Mouse (Mus musculus) testis, postnatal 14 days (tissue): ENCODE results near the gene Krtap1-3.
A peak's percentile ranks its signal among the peaks of the same experiment; 100 is the strongest.
"Not testable (repeated sequence)": the region's sequence is repeated elsewhere in the genome, so short reads cannot be mapped to it uniquely, and the experiment has no call there.

Source experiments
- DNase-seq: peaks from one replicate; pipeline ENCODE4 v3.0.0; 2021; ENCODE audit warnings: low spot score

Gene Krtap1-3

GRCm38 (mm10) chr11:99590981-99591380, at the start of gene Krtap1-3:
Gene Krtap1-3 (minus strand): TSS chr11:99591339.
- no peak for DNase-seq

DNA sequence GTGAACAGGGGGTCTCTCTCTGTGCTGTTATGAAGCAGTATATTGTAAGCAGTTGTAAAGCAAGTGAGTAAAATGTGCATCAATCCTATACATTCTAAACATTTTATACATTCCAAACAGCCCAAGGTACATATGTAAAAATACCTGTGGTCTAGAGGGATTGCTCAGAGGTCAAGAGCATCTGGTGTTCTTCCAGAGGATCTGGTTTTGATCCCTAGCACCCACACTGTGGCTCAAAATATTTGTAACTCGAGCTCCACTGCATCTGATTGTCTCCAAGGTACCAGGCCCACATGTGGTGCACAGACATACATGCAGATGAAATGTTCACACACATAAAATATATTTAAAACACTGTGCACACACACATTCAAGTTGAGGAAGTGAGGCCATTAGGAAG, 49.8 kb upstream of the Krtap1-3 start:
- no peak for DNase-seq

- no peak for DNase-seq
Measured at GRCm38 (mm10) chr11:99637086-99637485, 45.9 kb upstream of the Krtap1-3 start.

DNA sequence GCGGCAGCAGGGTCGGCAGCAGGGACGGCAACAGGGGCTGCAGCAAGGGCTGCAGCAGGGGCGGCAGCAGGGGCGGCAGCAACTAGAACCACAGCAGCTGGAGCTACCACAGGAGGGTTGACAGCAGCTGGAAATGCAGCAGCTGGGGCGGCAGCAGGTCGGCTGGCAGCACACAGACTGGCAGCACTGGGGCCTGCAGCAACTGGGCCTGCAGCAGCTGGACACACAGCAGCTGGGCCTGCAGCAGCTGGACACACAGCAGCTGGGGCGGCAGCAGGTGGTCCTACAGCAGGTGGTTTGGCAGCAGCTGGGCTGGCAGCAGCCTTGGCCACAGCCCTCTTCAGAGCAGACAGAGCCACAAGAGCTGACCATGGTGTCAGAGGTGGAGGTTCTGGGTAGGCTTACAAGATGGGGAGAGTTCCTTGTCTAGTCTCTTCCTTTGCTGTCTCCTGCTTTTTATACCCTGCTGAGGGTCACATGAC, 43.6 kb upstream of the Krtap1-3 start, which contains the start of gene Krtap4-2:
TSS of gene Krtap4-2 (minus strand) at position 432 of the 482 bp plus-strand sequence.
- no peak for DNase-seq

DNA sequence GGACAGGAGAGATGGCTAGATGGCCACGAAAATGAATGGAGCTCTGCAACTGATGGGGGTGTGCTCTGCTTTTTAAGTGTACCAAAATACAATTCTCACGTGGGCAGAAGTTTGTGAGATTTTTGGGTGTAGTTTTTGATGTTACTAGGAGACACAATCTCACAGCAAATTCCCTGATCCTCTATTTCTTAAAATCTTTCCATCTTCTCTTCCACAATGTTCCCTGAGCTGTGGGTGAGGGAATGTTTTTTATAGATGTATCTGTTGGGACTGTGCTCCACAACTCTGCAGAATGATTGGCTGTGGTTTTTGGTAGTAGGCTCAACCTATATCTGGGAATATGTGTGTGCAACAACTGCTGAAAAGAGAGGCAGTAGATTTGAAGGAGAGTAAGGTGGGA, 42.2 kb upstream of the Krtap1-3 start:
- no peak for DNase-seq

- DNase-seq: no peak
Measured at GRCm38 (mm10) chr11:99630890-99631289, 39.8 kb upstream of the Krtap1-3 start.

GRCm38 (mm10) chr11:99628138-99628537, 37.0 kb upstream of the Krtap1-3 start, which contains the start of gene Krtap4-1:
Gene Krtap4-1 (minus strand): TSS chr11:99628238.
- no peak for DNase-seq

- DNase-seq: no peak
Measured at GRCm38 (mm10) chr11:99620335-99620734, 29.2 kb upstream of the Krtap1-3 start, which contains the start of gene Gm11562. Gene Gm11562 (minus strand): TSS chr11:99620435.

DNA sequence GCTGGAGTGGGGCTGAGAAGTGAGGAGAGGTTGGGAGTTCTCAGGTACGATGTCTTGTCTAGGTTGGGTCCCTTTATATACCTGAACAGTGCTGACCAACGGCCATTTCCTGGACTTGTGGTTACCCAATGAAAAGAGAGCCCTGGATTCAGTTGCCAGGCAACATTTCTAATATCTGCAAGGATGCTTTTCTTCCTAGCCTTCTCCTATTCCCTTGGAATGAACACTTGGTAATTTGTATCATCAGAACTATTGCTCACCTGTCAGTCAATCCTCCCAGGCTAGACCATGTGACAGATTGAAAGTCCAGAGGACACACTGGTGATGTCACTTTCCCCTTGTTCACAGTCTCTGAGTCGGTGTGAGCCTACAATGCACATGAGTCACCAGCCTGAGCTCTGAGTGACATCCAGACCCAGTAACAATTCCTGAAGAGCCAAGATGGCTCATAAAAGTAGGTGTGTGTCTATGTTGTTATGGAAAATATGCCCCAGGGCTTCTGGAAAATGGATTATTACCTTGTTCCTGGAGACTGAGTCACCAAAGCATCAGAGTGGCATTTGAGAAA, 23.7 kb upstream of the Krtap1-3 start, which contains the start of gene Krtap2-4:
TSS of gene Krtap2-4 (minus strand) at position 51 of the 568 bp plus-strand sequence.
- DNase-seq: no peak

DNA sequence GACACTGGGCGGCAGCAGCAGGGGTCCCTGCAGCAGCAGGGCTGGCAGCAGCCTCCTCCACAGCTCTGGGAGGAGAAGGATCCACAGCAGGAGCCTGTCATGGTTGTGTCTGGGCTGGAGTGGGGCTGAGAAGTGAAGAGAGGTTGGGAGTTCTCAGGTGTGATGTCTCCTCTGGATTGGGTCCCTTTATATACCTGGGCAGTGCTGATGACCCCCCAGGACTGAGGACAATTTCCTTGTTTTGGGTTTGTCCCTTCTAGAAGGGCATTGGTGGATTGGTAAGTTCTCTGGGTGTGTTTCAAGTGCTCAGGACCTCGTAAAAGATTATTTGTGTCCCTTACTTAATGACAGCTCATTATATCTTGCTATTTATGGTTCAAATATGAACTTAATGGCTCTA, 18.9 kb upstream of the Krtap1-3 start, which contains the start of gene Gm11937:
TSS of gene Gm11937 (minus strand) at position 101 of the 400 bp plus-strand sequence.
- not testable (repeated sequence) for DNase-seq

GRCm38 (mm10) chr11:99609126-99609525, 18.0 kb upstream of the Krtap1-3 start:
- DNase-seq: no peak

DNA sequence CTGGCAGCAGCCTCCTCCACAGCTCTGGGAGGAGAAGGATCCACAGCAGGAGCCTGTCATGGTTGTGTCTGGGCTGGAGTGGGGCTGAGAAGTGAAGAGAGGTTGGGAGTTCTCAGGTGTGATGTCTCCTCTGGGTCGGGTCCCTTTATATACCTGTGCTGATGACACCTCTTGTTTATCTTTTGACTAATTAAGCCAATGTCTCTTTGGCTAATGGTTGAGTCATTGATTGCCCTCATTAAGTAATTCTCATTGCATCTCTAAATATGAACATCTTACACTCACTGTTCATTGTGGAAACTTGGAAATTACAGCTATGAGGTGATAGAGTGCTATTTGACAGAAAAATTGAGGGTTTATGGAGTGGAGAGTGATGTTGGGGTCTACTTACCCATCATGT, 12.1 kb upstream of the Krtap1-3 start, which contains the start of gene Gm11938:
TSS of gene Gm11938 (minus strand) at position 101 of the 400 bp plus-strand sequence.
- not testable (repeated sequence) for DNase-seq

DNA sequence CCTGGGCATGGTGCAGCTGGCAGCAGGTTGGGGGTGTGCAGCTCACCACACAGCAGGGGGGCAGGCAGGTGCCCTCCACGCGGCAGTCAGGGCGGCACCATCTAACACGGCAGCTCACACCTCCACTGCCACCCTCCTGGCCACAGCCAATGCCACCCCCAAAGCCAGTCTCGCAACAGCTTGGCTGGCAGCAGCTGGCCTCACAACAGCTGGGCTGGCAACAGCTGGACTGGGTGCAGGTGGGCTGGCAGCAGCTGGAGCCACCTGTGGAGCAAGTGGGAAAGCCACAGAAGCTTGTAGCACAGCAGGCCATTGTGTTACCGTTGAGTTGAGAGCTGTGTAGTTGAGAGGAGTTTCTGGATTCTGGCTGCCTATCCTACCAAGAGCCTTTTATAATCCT, 6.6 kb upstream of the Krtap1-3 start, which contains the start of gene Krtap9-3:
TSS of gene Krtap9-3 (minus strand) at position 364 of the 400 bp plus-strand sequence.
- DNase-seq: not testable (repeated sequence)

DNA sequence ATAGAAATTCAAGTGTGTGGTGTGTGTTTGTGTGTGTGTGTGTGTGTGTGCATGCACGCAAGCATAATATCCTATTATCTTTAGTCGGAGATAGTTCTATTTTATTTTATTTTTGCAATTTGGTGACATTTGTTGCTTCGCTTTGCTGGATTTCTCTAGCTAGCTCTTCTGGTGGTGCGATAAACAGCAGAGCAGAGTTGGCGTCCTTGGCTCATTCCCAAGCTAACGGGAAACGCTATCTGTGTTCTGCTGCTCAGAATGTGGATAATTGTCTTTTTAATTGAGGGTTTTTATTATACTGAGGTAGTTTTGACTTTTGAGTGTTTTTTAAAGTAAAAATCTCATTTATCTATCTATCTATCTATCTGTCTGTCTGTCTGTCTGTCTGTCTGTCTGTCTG, 6.0 kb downstream of the Krtap1-3 start:
- DNase-seq: no peak

DNA sequence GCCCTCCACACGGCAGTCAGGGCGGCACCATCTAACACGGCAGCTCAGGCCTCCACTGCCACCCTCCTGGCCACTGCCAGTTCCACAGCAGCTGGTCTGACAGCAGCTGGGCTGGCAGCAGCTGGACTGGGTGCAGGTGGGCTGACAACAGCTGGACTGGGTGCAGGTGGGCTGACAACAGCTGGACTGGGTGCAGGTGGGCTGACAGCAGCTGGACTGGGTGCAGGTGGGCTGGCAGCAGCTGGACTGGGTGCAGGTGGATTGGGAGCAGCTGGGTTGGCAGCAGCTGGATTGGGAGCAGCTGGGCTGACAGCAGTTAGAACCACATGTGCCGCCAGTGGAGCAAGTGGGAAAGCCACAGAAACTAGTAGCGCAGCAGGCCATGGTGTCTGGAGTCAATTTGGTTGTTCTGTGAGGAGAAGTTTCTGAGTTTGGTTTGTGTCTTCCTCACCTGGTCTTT, 7.9 kb downstream of the Krtap1-3 start, which contains the start of gene Krtap1-4:
TSS of gene Krtap1-4 (minus strand) at position 410 of the 460 bp plus-strand sequence.
- no peak for DNase-seq

DNA sequence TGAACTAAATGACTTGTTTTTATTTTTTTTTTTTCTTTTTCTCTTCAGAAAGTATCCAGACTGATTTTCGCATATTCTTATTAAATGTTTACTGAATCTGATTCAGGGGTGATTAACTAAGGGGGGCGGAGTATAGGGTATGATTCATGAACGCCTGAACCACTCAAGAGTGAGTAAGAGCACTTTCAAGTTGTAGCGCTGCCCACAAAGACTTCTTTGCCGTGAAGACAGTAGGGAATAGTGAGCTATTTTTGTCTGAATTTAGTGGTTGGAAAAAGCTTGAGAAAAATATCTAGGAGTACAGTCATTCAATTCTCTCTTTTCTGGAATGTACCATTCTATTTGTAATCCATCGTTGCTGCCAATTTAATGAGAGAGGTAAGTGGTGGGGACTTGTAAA, 9.6 kb downstream of the Krtap1-3 start:
- no peak for DNase-seq

DNA sequence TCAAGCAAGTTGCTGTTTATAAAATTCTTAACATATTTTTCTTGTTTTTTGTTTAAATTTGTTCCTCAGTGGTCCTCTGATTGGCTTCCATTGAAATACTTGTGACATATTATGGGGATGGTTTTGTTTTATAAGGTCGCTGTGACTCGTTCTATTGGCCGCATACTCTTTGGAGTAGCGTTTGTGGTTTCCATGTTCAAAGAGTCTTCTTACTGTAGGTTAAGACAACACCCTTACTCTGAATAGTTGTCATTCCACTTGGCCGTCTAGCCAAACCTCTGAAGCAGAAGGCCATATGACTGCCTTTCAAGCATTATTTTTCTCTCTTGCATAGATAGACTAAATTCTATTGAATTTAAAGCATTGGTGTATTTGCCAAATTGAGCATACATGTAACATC, 10.1 kb downstream of the Krtap1-3 start:
- no peak for DNase-seq

- DNase-seq: no peak
Measured at GRCm38 (mm10) chr11:99580636-99581035, 10.5 kb downstream of the Krtap1-3 start, which contains the start of gene Krtap1-5. Gene Krtap1-5 (minus strand): TSS chr11:99581016.

DNA sequence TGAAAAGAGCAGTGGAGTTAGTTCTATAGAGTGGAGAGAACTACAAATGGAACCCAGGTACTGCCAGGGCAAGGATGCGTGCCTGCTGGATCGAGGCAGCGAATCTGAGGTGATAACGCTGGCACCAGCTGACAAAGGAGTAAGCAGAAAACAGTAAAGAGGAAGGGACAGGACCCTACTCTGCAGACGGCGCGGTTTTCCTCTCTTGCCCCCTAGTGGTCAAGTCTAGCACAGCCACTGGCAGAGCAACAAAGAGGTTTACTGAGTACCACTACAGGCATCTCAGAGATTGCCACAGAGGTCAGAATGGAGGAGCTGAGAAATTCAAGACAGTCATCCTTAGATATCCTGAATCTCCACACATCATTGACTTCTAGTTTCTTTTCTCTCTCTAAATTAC, 17.0 kb downstream of the Krtap1-3 start:
- peak; percentile 68 for DNase-seq

DNA sequence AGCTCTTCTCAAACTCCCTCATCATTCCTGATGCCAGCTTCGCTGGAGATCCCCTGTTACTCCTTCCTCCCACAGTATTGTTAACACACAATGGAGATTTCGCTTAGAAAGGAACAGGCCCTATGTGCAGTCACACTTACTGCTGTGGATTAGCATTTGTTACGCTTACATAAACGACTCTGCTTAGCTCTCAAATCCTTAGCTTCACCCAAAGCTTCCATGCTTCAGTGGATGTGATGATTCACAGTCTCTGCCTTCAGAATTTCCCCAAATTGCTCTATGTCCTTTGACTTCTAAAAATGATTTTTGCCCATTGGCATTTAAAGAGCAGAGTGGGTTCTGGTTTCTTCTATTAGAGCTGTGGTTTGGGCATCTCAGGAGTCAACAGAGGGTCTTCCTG, 18.0 kb downstream of the Krtap1-3 start:
- DNase-seq: no peak

DNA sequence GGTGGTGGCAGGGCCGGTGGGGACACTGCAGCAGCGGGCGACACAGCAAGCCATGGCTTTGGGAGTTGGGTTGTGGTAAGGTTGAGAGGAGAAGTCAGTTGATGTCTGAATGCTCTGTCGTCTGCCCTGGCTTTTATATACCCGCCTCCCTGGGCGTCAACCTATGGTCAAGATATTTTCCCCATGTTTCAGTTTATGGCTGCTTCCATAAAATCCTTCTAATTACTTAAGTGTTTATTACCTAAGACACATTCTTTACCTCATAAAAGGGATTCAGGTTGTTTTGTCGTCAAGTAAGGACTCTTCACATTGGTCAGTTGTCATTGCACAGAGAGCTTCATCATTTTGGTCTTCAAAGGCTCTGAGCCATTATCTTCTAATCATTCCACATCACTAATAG, 24.6 kb downstream of the Krtap1-3 start, which contains the start of gene Krtap3-1:
TSS of gene Krtap3-1 (minus strand) at position 101 of the 400 bp plus-strand sequence.
- no peak for DNase-seq

GRCm38 (mm10) chr11:99562580-99562979, 28.6 kb downstream of the Krtap1-3 start:
- no peak for DNase-seq

DNA sequence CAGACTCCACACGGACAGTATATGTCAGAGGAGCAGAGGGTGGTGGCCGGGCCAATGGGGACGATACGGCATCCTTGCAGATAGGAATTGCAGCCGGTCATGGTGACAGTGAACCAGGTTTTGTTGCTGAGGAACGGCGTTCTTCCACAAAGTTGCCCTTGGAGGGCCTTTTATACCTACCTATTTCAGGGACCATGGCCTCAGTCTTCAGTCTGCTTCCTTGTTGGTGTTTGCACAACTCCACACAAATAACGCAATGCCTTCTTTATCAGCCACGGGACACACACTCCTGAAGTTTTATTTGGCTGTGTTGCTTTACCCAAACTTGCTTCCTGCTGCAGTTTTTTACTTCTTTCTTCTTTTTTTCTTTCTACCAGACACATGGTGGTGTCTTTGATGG, 31.8 kb downstream of the Krtap1-3 start, which contains the start of gene Gm11939:
TSS of gene Gm11939 (minus strand) at position 101 of the 400 bp plus-strand sequence.
- no peak for DNase-seq
